Mouse (Mus musculus): ENCODE results near the gene Dhx15.

- TF ChIP-seq CTCF (IDR thresholded peaks at IDR 0.05; ENCODE audit: low read depth), result peak; percentile 85
- TF ChIP-seq EP300 (IDR thresholded peaks at IDR 0.05; ENCODE audit: low read depth), result no peak
Measured at GRCm38 (mm10) chr5:52132092-52132491, 58.2 kb downstream of the Dhx15 start.

Data from liver, postnatal 0 days (tissue).